Mouse (Mus musculus) bone marrow, adult 2 months (tissue): ENCODE measurements around the gene Gdf1.

ENCODE experiments used
- CTCF ChIP-seq: fragments of 200-500 bp; IDR thresholded peaks from 2 replicates; pipeline ENCODE4 v1.5.1; 2011; ENCODE audit warnings: low read length, control low read depth; ENCODE audit not compliant: control insufficient read depth, insufficient read depth
- POLR2A ChIP-seq: fragments of 200-500 bp; IDR thresholded peaks from 2 replicates; pipeline ENCODE4 v1.6.1; 2011; ENCODE audit warnings: low read depth, mild to moderate bottlenecking, control low read depth, low read length, borderline replicate concordance; ENCODE audit not compliant: control insufficient read depth

DNA sequence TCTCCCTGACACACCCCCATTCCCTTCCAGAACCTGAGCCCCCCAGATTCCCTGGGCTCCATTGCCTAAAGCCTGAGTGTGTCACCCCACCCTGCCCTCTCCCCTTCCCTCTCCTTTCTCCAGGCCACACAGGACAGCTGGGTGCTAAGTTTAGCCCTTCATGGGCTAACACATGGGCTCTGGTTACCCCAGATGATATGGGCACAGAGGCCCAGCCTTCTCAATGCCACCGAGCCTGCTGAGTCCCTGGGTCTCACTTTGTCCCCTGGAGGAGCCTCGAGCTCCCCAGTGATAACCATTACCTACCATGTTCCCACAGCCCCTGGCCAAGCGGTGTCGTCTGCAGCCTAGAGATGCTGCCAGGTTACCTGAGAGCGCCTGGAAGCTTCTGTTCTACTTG, 11.7 kb upstream of the Gdf1 start:
- TF ChIP-seq CTCF (no peak), POLR2A (no peak)
